Mouse (Mus musculus): ENCODE data around the gene Etv6.

DNA sequence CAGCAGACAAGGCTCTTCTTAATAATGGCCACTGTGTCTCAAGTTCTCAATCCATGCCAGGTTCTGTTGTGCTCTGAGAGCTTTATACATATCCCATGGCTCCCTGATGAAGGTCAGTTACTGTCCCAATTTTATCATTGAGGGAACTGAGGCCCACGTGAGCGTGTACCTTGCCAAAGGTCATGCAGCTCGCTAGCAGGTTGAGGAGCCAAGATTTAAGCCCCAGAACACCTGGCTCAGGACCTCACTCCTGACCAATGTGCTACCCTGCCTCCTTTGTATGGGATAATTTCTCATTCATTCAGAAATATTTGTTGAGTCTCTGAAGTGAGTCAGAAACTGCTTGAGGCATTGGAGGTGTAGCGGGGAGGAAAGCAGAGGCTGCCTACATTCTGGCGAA, 170.8 kb downstream of the Etv6 start:
- no peak for TF ChIP-seq POLR2A (IDR thresholded peaks at IDR 0.05; ENCODE audit: low read depth, low read length)
- TF ChIP-seq CTCF (IDR thresholded peaks at IDR 0.05; ENCODE audit: borderline replicate concordance, insufficient read depth, low read length) = no peak
